Mouse (Mus musculus) olfactory bulb, adult 2 months (tissue): ENCODE data around the gene Hist1h3f.

Experiments
- CTCF ChIP-seq: fragments of 200-500 bp; IDR thresholded peaks from 2 replicates; pipeline ENCODE4 v1.5.1; 2012; ENCODE audit warnings: low read depth, mild to moderate bottlenecking, low read length, moderate library complexity; ENCODE audit not compliant: insufficient read depth
- POLR2A ChIP-seq: fragments of 200-500 bp; IDR thresholded peaks from 2 replicates; pipeline ENCODE4 v1.6.1; 2012; ENCODE audit warnings: mild to moderate bottlenecking, low read depth, low read length, moderate library complexity; ENCODE audit not compliant: insufficient read depth

DNA sequence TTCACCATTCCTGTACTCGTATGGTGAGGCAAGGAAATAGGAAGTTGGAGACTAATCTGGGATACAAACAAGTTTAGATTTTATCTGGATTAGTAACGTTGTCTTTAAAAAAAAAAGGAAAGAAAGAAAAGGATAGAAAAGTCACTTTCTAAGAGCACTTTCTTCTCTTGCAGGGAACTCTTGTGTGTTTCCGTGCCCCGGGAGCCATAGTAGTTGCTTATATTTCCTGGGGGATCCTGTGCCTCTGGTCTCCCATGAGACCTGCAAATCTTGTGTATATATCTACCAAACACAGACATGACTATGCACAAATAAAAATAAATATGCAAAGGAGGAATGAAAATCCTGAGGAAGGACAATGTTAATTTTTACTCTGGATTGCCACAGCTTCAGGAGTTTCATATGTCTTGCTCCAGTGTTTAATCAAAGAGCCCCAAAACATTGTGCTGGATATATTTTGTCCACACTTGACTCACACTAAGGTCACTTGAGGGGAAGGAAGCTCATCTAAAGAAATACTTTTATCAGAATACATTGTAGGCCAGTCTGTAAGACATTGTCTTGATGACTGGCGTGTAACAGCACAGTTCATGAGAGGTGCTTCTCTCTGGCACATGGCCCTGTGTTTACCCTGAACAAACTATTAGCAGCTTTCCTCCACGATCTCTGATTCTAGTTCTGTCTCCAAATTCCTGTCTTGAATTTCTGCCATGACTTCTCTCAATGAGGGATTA lies 33.2 kb downstream of the Hist1h3f start:
- TF ChIP-seq CTCF = no peak
- no peak for TF ChIP-seq POLR2A
